Mouse (Mus musculus): ENCODE results near the gene Nkx1-1.

GRCm38 (mm10) chr5:33387550-33387949, 46.2 kb downstream of the Nkx1-1 start:
- TF ChIP-seq CTCF (IDR thresholded peaks at IDR 0.05; ENCODE audit: low read depth), result no peak
- no peak for TF ChIP-seq EP300 (IDR thresholded peaks at IDR 0.05; ENCODE audit: low read depth)

Measured in liver, embryonic 14.5 days (tissue).